In the genomic region with DNA sequence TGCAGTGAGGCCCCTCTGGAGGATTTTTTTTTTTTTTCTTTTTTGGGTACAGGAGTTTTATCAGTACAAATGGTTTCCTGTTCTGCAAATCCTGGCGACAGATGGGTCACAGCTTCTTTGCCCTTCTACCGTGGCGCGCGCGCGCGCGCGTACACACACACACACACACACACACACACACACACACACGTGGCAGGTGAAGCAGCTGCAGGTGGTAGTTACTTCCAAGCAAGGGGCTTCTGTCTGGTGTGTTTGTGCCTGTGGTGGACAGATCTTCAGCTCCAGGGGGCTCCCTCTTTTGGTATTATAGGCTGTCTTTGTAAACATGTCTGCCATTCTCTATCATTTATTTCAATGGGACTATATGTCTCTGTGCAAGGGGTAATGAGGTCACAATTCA, we compare ENCODE assay signal across 9 mouse cellular contexts. TPM values are rescaled to one million over a fixed set of nuclear protein-coding genes. Genes with fewer than 3 reads are reported as not detected.
DNase-seq lines count a peak whose midpoint lies in the region; ATAC-seq lines count a peak whose summit lies in the region.
"Had no signal": no experiment of that assay in that cellular context is flagged by ENCODE, and none has a peak within 500 bp of the region (broad histone marks: within the 10 kb centered on the region; RNA-seq: fewer than 3 reads in every experiment).

No protein-coding gene starts in this region.

- H3K27me3 ChIP-seq in heart, embryonic 10.5 days (ENCODE audit: insufficient read depth, poor library complexity, severe bottlenecking) = peaks cover 16% of the 10 kb centered on the region; the same call in 1 of the 2 replicates
- no peaks in the 10 kb centered on the region; the same call in 1 of the 2 replicates for H3K27me3 ChIP-seq in forebrain, embryonic 11.5 days (ENCODE audit: control insufficient read depth, insufficient read depth, low read length)
- peaks cover 16% of the 10 kb centered on the region for H3K27me3 ChIP-seq in limb, embryonic 11.5 days (ENCODE audit: control insufficient read depth, insufficient read depth, low read length)

- no peak overlapping the region; the same call in 1 of the 2 replicates for H3K9ac ChIP-seq in forebrain, embryonic 11.5 days (ENCODE audit: low read length)
- no peak overlapping the region for H3K9ac ChIP-seq in limb, embryonic 11.5 days (ENCODE audit: low read length)

- WGBS in heart, embryonic 10.5 days = 0% methylated on average over 11 of the region's 11 CpGs
- WGBS in forebrain, embryonic 11.5 days = under 1% methylated on average over 11 of the region's 11 CpGs
- 2% methylated on average over 11 of the region's 11 CpGs for WGBS in limb, embryonic 11.5 days

- H3K27ac ChIP-seq in heart, embryonic 10.5 days = no peak overlapping the region
- H3K27ac ChIP-seq in forebrain, embryonic 11.5 days (ENCODE audit: low read depth, low read length) = no peak overlapping the region
- H3K27ac ChIP-seq in limb, embryonic 11.5 days (replicated peaks; ENCODE audit: low read depth, low read length) = no peak overlapping the region

- peak overlapping the region; percentile 79 for H3K4me3 ChIP-seq in heart, embryonic 10.5 days
- peak overlapping the region; percentile 66 for H3K4me3 ChIP-seq in forebrain, embryonic 11.5 days (ENCODE audit: low read depth, low read length)
- H3K4me3 ChIP-seq in limb, embryonic 11.5 days (ENCODE audit: low read depth, low read length) = peak overlapping the region; percentile 54; the same call in 1 of the 2 replicates
- H3K4me3 ChIP-seq: myocyte had no signal

- no peaks in the 10 kb centered on the region for H3K9me3 ChIP-seq in heart, embryonic 10.5 days
- no peaks in the 10 kb centered on the region for H3K9me3 ChIP-seq in forebrain, embryonic 11.5 days (ENCODE audit: control insufficient read depth, low read length)
- H3K9me3 ChIP-seq in limb, embryonic 11.5 days (ENCODE audit: control insufficient read depth, low read length) = no peaks in the 10 kb centered on the region

- no peaks in the 10 kb centered on the region for H3K36me3 ChIP-seq in heart, embryonic 10.5 days
- no peaks in the 10 kb centered on the region for H3K36me3 ChIP-seq in forebrain, embryonic 11.5 days (ENCODE audit: control insufficient read depth, insufficient read depth, low read length)
- H3K36me3 ChIP-seq in limb, embryonic 11.5 days (ENCODE audit: control insufficient read depth, insufficient read depth, low read length) = no peaks in the 10 kb centered on the region

- peak; percentile 32; the same call in 1 of the 2 replicates for ATAC-seq in forebrain, embryonic 11.5 days (replicated peaks; ENCODE audit: low FRiP score)
- no peak for ATAC-seq in limb, embryonic 11.5 days (ENCODE audit: insufficient number of reproducible peaks, low FRiP score, low TSS enrichment, low read depth)

- no peak for DNase-seq in heart, embryonic 10.5 days (ENCODE audit: low spot score)
- no peak for DNase-seq in heart, adult 8-10 months (ENCODE audit: low spot score)
- peak; percentile 3 for DNase-seq in R1 (ENCODE audit: low read depth, low spot score)
- DNase-seq in forebrain, embryonic 11.5 days (ENCODE audit: low spot score) = peak; percentile 64
- DNase-seq in limb, embryonic 11.5 days (ENCODE audit: low spot score) = no peak
- peak; percentile 16 for DNase-seq in right cerebral cortex, postnatal 4 days
- DNase-seq in spleen, postnatal 10 days (ENCODE audit: low spot score in 2 of 2) = no peak
- no peak for DNase-seq in heart, adult 18-20 months

- no peaks in the 10 kb centered on the region; the same call in 1 of the 2 replicates for H3K4me1 ChIP-seq in heart, embryonic 10.5 days
- no peaks in the 10 kb centered on the region for H3K4me1 ChIP-seq in forebrain, embryonic 11.5 days (replicated peaks; ENCODE audit: control insufficient read depth, insufficient read depth, low read length)
- H3K4me1 ChIP-seq in limb, embryonic 11.5 days (ENCODE audit: control insufficient read depth, insufficient read depth, low read length) = no peaks in the 10 kb centered on the region; the same call in 1 of the 2 replicates

- peak overlapping the region; percentile 88 for H3K4me2 ChIP-seq in forebrain, embryonic 11.5 days (ENCODE audit: low read depth, low read length, severe bottlenecking)
- peak overlapping the region; percentile 94 for H3K4me2 ChIP-seq in limb, embryonic 11.5 days (ENCODE audit: low read depth, severe bottlenecking)

RNA-seq across cellular contexts. Expression of a gene that starts 2.2 kb away (rescaled TPM):
- 0.60 and 0.71 TPM in 2 replicates for polyA plus RNA-seq in heart, embryonic 10.5 days (2016; fragmentation: Nextera tagmentation; extraction: Ambion mirVana)
- under 1 TPM in 3 of 4 experiments, not detected in 1; 0.03 to 0.16 (median 0.09) TPM for total RNA-seq in heart, adult 8-10 months (2022)
- 0.51 and 0.90 TPM in 2 replicates for polyA plus RNA-seq in forebrain, embryonic 11.5 days (2014; fragmentation: Nextera tagmentation; extraction: Ambion mirVana)
- 0.21 and 0.51 TPM in 2 replicates for polyA plus RNA-seq in limb, embryonic 11.5 days (2014; fragmentation: Nextera tagmentation; extraction: Ambion mirVana)
- not detected for total RNA-seq in heart, adult 18-20 months (2021)
- polyA plus RNA-seq: myocyte had no signal

Comparison
In these comparisons a context has a peak if more than half of its experiments do, and no peak if none do; other contexts are left out.
1. DNase-seq: peak in R1 (single experiment), forebrain, embryonic 11.5 days (single experiment) and right cerebral cortex, postnatal 4 days (single experiment); none in heart, embryonic 10.5 days (single experiment), heart, adult 8-10 months (single experiment), limb, embryonic 11.5 days (single experiment), spleen, postnatal 10 days (0 of 2) and heart, adult 18-20 months (0 of 2).
2. Peak in every context shown above with its lines, with median percentiles within 50 percentile points of each other: H3K4me3 ChIP-seq.